Mouse (Mus musculus) adrenal gland, postnatal 14 days (tissue): ENCODE results near the gene Zbtb48. TPM values are rescaled to one million over a fixed set of nuclear protein-coding genes. Genes with fewer than 3 reads are reported as not detected.
"Not testable (repeated sequence)": the region's sequence is repeated elsewhere in the genome, so short reads cannot be mapped to it uniquely, and the experiment has no call there.

Source experiments
- DNase-seq: peaks from one replicate; pipeline ENCODE4 v3.0.0; 2021; ENCODE audit warnings: mixed read lengths
- long read RNA-seq, 2 experiments: library from polyadenylated mRNA; stranded (forward); transcript quantifications; one replicate each; pipeline ENCODE4 v2.0.0; 2021
- total RNA-seq: library from RNA; stranded (reverse); gene quantifications from 2 replicates; pipeline ENCODE4 v1.2.3, GENCODE M21; 2021

Zbtb48 gene
- 10.6 and 11.3 TPM in 2 replicates for total RNA-seq
- long read RNA-seq, experiment 1, partial matches to known transcripts: 2 of 22 reads
- long read RNA-seq, experiment 1, other reads (novel, unspliced or antisense): 15 of 22 reads
- long read RNA-seq, experiment 2, partial matches to known transcripts: 2 of 9 reads
- long read RNA-seq, experiment 2, other reads (novel, unspliced or antisense): 7 of 9 reads

DNA sequence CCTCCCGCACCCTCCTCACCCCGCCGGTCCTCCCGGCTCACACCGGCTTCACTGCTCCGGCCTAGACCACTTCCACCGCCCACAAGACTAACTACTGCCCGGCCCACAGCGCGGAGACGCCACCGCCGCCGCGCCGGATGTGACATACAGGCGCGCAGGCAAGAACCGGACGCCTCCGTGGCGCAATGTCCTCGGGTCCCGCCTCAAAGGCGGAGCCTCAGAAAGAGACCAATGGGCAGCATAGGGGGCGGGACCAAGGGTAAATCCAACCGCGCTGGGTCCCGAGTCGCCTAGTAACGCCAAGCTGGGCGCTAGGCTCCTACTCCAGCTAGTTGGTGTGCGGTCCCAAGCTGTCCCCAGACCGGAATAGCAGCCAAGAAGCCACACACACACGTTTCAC is at the start of gene Zbtb48:
Gene Zbtb48, minus strand, starts transcription at position 148 of the 400 bp plus-strand sequence.
- peak; percentile 98 for DNase-seq

DNA sequence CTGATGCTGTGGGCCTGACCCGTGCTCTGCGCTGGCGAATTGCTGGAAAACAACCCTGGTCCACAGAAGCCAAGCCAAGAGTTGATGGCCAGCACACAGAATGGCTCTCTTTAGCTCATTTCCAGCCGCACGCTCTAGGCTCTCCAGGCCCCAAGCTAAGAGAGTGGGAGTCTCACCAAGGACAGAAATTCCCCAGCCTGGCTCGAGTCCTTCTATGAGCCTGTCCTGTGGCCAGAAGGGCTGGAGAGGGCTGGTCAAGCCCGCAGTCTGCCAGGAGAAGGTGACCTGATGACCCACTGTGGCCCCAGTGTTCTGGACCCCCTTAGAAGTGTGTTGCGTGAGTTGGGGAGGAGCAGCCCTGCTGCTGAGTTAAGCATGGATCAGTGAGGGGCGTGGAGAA is 49.7 kb upstream of the Zbtb48 start:
- DNase-seq: no peak

DNA sequence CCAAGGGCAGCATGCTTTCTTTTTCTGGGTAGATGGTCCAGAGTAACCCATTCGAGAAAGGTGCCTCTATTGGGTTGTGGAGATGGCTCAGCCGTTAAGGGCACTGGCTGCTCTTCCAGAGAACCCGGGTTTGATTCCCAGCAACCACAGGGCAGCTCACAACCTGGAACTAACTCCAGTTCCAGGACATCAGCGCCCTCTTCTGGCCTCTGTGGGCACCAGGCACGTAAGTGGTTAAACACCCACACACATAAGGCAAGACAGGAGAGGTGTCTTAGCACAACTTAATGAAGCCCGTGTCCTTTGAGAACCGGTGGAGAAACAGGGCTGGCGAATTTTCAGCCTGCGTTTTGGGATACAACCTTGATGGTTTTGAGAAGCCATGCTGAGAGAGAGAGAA is 47.1 kb upstream of the Zbtb48 start:
- DNase-seq: no peak

DNA sequence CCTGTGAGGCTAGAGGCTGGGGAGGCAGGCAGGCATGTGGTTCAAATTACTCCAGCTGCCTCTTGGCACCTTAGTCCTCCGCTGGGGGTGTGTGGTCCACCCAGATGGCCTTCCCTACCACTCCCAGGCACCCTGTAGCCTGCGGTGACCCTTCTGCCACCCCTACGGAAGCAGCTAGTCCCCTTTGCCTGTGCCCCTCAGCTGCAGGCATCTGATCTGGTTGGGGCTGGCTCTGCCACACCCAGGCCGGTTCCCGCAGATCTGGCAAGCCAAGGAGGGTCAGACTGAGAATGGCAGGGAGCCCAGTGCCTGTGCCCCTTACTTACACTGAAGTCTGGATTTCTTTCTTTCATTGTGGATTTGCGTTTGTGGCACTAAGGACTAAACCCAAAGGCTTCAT is 46.2 kb upstream of the Zbtb48 start:
- no peak for DNase-seq

DNA sequence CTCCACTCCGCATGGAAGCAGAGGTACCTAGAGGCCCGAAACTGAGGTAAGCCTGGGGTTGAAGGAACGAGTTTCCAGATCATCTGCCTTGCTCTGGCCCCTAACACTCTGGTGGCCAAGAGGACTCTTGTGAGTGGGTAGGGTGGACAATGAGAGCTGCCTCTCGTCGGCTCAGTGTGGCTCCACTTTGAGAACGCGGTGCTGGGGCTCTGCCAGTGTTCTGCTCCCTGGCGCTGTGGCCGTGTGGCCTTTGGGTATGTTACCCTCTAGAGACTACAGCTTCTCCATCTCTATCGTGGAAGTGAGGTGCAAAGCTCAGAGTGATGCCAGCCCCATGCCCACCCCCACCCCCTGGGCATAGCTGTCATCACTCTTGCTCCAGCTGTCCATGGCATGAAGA is 45.2 kb upstream of the Zbtb48 start:
- DNase-seq: peak; percentile 59

DNA sequence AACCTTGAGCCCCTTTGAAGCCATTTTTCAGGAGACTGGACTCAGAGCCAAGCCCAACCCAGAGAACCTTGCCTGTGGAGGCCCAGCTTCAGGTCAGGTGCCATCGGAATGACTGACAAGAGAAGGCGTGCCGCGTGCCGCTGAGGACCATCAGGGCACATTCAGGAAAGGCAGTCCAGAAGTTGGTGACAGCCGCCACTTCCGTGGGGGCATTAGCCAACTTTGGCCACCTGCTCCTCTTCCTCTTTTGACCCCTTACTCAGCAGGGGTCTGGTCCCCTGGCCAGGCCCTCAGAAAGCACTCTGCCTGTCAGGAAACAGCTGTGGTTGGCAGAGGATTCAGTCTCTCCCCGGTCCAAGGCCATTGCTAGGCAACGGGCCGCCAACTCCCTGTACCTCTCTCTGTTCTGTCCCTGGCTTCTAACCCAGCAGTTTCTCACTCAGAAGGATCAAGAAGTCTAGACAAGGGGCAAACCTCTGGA is 44.7 kb upstream of the Zbtb48 start, which contains the start of gene Plekhg5:
Gene Plekhg5, plus strand, starts transcription at position 378 of the 481 bp plus-strand sequence.
- peak; percentile 82 for DNase-seq

DNA sequence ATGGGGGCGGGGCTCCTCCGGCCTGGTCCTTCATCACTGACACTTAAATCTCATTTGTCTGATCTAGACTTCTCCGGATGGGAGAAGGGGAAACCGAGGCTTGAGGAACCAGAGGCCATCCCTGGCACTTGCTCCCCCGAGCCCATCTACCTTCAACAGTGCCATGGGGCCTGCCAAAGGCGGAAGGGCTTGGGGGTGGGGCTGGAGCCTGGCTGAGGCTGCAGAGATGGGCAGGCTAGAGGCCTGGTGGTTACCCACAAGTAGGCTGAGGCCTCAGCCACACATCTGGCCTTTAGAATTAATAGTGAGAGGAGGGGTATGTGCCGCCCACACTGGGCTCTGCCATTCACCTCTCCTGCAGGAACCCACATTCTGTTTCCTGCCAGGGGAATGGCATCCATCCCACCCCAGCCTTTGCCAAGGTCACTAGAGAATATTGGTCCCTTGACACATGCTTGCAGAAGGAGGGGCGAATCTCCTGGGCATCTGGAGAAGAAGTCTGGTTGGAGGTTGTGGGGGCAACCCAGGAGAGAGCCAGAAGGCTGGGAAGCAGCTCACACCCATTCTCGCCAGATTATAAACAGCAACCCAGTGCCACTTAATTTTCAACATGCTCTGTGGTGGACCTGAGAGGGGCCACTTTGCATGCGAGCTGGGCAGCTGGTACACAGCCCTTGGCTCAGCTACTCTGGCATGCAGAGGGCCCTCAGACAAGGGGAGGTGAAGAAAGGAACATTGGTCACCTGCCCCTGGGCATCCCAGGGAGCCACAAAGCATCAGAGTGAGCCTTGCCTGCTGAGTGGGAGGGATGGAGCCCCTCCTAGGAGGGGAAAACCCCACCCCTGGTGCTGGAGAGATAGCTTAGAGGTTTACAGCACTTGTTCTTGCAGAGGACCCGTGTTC is 43.3 kb upstream of the Zbtb48 start:
- DNase-seq: peak; percentile 40

DNA sequence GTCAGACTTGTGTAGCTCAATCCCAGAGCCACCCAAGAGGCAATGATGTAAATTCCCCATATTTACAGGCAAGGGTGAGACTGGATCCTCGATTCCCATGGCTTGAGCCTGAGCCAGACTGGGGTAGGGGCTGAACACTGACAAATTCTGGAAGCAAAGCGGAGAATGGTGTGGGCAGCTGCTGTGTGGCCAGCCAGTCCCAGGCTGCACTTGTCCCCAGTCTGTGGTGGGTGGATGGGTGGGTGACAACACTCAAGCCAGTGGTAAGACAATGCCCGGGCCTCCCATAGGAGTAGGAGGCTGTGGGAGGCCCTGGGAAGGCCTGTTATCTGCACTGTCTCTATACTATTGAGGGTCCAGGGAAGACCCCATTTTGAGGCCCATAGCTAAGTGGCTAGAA is 41.8 kb upstream of the Zbtb48 start:
- DNase-seq: no peak

DNA sequence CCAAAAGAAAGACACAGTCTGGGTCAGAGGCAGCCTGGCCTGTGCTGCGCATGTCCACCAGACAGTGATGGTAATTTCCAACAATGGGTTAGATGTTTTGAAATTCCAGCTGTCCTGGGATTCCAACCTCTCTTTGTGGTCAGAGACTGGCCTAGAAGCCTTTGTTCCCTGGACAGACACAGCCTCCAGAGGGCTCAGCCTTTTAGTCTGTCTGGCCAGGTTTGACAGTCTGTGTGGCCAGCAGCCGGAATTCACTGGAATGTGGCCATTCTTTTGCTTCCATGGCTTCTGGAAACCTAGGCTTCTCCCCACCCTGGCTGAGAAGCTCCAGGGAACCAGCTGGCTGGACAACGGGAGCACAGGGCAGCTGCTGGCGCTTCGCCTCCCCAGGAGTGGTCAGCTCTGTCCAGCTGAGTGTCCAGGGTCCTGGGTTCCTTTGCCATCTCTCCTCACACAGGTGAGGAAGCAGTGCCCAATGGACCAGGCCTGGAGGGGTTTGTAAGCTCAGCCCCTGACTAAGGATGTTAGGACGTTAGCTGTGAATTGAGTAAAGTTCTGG is 40.8 kb upstream of the Zbtb48 start:
- DNase-seq: peak; percentile 40

DNA sequence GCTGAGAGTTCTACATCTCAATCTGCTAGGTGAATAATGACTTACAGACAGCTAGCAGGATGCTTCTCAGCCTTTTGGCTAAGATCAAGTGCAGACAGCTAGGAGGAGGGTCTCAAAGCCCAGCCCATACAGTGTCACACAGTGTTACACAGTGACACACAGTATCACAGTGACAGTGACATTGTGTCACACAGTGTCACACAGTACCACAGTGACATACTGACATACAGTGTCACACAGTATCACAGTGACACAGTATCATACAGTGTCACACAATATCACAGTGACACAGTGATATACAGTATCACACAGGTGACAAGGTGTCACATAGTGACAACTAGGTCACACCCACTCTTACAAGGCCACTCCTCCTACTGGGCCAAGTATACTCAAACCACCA is 39.8 kb upstream of the Zbtb48 start:
- no peak for DNase-seq

DNA sequence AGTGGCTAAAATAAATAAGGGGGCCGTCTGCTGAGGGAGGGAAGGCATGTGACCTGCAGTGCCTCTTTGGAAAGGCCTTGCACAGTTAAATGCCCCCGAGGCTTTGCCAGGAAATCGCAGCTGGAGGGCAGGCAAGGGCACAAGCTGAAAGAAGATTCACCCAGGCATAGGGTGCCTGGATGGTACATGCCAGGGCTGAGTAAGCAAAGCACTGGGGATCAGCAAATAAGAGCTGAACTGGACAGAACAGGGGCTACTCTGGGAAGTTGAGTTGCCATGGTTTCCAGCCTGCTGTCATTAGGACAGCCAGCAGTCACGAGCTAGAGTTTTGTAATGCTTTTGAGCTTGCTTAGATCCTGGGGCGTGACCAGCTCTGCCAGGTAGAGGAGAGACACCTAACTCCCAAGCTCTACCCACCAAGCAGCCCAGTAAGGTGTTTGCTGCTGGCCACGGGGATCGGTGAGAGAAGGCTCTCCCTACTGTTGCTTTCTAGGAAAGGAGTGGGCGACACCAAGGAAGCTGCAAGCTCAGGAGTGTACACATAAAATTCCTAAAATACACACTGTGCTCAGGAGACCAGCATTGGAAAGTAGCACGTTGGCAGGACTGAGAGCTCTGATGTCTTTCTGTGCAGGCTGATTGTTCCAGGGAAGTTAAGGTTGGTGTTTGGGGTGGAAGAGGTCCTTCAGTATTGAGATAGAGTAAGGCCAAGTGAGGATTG is 35.1 kb upstream of the Zbtb48 start:
- DNase-seq: peak; percentile 65

DNA sequence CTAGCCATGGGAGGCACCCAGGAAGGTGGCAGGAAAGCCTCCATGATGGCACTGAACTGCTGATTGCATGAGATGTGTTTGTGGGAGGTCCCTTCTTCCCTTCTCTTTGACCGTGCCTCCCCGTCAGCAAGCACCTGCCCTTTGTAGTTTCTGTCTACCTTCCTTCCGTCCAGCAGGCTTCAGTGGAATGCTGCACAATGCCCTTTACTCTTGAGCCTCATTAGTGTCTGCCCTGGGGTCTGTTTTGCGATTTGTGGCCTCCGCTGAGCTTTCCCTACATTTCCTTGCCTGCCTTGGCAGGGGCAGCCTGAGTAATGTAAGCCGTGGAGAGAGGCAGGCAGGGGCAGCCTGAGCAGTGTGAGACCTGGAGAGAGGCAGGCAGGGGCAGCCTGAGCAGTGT is 17.1 kb upstream of the Zbtb48 start:
- no peak for DNase-seq

DNA sequence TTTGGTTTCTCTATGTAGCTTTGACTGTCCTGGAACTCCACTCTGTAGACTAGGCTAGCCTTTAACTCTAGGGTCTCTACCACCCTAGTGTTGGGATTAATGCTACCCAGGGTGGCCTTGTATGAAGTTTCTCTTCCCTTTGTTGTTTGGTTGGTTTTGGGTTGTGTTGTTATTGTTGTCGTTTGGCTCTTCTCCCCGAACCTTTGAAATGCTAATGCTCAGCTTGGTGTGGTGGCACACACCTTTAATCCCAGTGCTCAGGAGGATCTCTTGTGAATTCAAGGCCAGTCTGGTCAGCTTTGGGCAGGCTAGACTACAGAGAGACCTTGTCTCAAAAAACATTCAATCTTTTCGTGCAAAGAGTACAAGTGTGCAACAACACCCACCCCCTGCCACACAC is 15.7 kb upstream of the Zbtb48 start:
- DNase-seq: no peak

DNA sequence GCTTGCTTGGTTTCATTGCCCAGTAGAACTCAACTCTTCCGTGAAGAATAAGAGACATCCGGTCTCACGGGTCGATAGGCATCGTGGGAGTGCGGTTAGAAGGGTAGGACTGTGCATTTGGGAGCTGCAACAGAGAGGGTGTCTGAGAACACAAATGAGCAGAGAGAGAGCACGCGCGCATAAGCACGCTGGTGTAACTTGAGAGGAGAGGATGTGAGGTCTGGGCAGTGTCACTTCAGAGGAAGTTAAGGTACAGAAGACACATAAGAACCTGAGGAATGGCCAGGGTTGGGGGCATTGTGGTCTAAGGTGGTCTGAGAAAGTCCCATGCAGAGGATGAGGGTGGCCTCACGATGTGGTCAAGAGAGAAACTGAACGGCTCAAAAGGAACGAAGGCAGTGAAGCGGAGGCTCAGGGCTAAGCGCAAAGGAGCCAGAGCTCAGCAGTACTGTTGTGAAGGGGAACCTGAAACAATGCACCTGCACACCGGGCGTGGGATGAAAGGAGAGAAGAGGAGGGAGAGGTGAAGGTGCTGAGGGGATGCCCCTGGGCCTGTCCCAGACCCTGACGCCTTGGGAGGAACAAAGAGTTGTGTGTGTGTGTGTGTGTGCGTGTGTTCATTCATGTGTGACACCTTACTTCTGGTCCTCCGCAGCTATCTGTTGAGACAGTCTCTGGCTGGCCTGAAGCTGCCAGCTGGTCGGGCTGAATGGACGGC is 14.6 kb upstream of the Zbtb48 start:
- DNase-seq: no peak

DNA sequence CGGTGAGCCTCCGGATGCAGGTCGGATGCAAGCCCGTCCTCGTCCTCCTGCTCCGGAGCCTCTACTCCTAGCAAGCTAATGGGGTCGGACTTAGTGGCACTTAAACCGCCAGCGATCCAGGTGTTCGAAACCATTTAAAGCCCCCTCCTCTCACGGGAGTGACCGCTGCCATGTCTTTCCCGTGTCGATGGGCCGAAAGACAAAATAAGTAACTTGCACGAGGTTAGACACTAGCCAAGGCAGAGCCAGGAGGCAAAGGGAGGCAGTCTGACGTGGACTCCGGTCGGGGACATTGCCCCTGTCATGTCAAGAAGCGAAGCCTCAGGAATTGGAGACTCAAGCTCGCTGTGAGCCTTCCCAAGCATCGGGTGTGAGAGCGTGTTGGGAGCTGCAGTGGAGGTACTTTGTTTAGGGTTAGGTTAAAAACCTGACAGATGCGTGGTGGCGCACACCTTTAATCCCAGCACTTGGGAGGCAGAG is 12.4 kb upstream of the Zbtb48 start:
- peak; percentile 28 for DNase-seq

DNA sequence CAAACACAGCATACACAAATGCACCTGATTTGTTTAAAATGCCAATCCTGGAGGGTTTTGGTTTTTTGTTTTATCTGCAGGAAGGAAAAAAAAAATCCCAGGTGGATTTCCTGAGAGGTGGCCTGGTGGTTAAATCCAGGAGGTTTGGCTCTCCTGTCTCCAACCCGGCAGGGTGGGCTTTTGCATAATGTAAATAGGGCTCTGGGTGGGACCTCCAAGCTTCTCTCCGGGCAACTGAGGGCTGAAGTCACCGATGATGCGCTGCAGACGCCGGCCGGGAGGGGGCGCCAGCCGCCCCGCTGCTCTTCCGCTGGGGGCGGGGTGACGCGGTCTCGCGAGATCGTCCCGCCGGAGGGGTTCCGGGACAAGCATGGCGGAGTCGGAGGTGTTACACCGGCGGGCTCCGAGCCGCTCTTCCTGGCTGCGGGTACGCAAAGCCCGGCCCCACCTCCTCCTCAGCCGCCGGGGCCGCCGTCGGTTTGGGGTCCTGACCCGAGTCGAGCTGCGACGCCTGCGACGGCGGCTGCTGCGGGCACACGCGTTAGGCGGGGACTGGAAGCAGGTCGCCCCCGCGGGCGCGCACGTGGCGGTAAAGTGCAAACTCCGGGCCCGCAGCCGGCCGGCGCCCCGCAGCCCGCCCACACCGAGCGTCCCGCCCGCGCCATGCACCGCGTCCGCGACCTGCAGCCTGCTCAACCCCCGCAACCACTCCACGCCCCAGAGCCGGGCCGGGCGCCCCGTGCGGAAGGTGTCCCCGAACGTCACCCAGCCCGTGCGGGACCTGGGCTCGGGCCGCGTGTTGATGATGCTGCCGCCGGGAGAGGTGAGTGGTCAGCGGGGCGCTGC is 11.7 kb upstream of the Zbtb48 start, which contains the start of gene Nol9:
Gene Nol9, plus strand, starts transcription at position 337 of the 846 bp plus-strand sequence.
- DNase-seq: peak; percentile 97

DNA sequence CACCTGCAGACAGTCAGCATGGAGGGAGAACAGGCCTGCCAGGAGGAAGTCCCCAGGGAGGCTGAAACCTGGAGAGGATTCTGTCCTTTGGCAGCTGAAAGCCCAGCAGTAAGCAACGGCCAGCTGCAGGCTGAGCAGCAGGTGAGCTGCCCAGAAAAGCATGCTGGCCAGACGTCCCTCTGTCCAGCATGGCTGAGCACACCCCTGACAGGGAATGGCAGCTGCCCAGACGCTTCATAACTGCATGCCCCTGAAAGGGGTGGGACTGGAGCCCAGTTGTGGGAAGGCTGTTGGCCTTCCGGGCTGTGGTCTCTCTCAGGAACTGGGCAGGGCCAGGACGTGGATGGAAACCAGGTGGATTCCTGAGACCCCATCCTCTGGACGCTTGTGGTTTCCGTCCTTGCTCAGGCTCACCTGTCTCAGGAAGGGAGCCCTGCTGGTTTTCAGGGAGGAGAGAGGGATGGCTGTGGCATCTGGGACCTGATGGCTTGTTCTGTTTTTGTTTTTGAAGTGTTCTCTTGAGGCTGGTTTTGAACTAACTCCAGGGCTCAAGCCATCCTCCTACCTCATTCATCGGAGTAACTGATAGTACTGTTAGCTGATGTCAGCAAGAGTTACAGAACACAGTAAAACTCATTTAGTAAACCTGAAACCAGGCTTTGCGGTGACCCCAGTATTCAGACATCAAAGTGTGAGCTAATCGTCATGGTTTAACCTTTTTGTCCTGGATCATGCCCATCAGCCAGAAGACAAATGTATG is 10.9 kb upstream of the Zbtb48 start, which contains the start of gene Tas1r1:
Gene Tas1r1, minus strand, starts transcription at position 344 of the 760 bp plus-strand sequence.
- no peak for DNase-seq

DNA sequence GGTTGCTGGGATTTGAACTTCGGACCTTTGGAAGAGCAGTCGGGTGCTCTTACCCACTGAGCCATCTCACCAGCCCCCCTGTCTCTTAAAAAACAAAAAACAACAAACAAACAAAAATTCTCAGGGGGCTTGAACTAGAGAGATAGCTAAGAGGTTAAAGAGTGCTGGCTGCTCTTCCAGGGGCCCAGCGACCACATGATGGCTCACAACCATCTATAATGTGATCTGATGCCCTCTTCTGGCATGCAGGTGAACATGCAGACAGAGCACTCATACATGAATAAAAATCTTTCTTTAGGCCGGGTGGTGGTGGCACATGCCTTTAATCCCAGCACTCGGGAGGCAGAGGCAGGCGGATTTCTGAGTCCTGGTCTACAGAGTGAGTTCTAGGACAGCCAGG is 9.0 kb upstream of the Zbtb48 start:
- DNase-seq: not testable (repeated sequence)

DNA sequence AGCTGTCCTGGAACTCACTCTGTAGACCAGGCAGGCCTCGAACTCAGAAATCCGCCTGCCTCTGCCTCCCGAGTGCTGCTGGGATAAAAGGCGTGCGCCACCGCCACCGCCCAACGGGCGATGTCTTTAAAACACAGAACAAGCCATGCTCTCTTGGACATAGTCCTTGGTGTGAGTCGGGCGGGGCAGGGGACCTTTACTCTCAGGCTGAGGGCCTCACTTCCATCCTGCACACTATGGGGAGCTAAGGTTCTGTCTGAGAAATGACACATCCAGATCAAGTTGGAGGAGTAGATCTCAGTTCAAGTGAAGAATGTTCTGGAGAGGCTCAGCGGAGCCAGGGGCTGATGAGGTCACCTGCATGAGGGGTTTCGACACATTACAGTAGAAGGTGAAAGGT is 5.5 kb upstream of the Zbtb48 start:
- no peak for DNase-seq

DNA sequence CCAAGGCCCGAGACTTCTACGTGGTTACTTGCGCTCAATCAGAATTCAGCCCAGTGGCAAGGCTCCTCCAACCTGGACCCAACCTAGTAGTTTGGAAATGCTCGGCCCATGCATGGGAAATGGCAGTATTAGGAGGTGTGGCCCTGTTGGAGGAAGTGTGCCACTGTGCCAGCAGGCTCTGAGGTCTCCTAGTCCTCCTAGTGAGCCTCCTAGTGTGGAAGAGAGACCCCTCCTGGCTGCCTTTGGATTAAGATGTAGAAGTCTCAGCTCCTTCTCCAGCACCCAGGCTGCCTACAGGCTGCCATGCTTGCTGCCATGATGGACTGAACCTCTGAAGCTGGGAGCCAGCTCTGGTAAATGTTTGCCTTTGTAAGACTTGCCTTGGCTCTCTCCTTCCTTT is 2.5 kb upstream of the Zbtb48 start:
- no peak for DNase-seq
